Mouse (Mus musculus): ENCODE measurements around the gene Ciita.

DNA sequence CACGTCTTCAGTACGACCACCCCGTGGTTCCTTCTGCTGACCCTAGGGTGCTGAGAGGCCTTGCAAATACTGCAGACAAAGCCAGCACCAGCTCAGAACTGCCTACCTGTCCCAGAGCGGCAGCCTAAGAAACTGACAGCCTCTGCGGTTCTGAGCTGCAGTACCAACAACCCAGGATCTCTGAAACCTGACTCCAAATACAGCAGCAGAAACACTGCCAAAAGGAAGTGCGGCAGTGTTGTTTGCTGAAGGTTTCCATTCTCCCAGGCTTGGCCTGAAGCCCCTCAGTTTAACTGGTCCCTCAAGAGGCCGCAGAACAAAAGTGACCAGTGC, 61.7 kb downstream of the Ciita start:
- TF ChIP-seq POLR2A (IDR thresholded peaks at IDR 0.05; ENCODE audit: borderline replicate concordance, extremely low read depth, low read depth, low read length) (no peak), CTCF (IDR thresholded peaks at IDR 0.05; ENCODE audit: insufficient read depth, low read length) (no peak)
